Mouse (Mus musculus): ENCODE measurements around the gene Cyth1. TPM values are rescaled to one million over a fixed set of nuclear protein-coding genes. Genes with fewer than 3 reads are reported as not detected.

The Cyth1 gene
- polyA plus RNA-seq, 1 experiment from 2014 or later = 13.8 TPM

DNA sequence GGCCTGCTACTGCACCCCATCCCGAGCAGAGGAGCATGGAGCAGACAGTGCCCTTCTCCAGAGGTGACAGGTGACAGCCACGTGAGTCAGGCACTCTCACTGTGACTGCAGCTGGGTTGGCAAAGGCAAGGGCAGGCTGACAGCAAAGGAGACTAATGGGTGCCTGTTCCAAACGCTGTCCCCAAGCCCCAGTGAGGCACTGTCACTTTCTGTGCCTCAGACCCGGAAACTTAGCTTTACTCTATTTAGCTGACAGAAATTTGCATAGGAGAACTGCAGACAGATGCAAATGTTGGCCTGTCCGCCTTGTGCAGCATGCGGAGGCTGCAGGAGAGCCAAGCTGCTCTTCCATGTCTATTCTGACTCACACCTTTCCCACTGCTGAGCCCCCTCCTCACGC, 27.9 kb upstream of the Cyth1 start:
- Histone ChIP-seq H3K4me2 (no peak overlapping the region), H3K27me3 (replicated peaks) (no peaks in the 10 kb centered on the region), H3K9me3 (no peaks in the 10 kb centered on the region), H3K36me3 (peaks cover 75% of the 10 kb centered on the region), H3K4me1 (no peaks in the 10 kb centered on the region), H3K27ac (no peak overlapping the region), H3K9ac (no peak overlapping the region), H3K4me3 (replicated peaks) (no peak overlapping the region)
- ATAC-seq (ENCODE audit: insufficient read depth, low FRiP score, low read depth) = no peak
- WGBS = 85% methylated on average over 7 of the region's 7 CpGs

- H3K9ac ChIP-seq = no peak overlapping the region
- no peak overlapping the region for H3K4me2 ChIP-seq
- 84% methylated on average over 9 of the region's 9 CpGs for WGBS
- H3K4me3 ChIP-seq (replicated peaks) = no peak overlapping the region
- H3K4me1 ChIP-seq = no peaks in the 10 kb centered on the region
- ATAC-seq (ENCODE audit: insufficient read depth, low FRiP score, low read depth) = no peak
- peaks cover 79% of the 10 kb centered on the region for H3K36me3 ChIP-seq
- H3K9me3 ChIP-seq = no peaks in the 10 kb centered on the region
- H3K27ac ChIP-seq = no peak overlapping the region
- H3K27me3 ChIP-seq (replicated peaks) = no peaks in the 10 kb centered on the region
Observed at GRCm38 (mm10) chr11:118275092-118275491, 26.7 kb upstream of the Cyth1 start.

GRCm38 (mm10) chr11:118269827-118270226, 21.4 kb upstream of the Cyth1 start:
- no peaks in the 10 kb centered on the region for H3K27me3 ChIP-seq (replicated peaks)
- no peak overlapping the region for H3K27ac ChIP-seq
- H3K4me3 ChIP-seq (replicated peaks) = no peak overlapping the region
- H3K4me2 ChIP-seq = no peak overlapping the region
- H3K9me3 ChIP-seq = no peaks in the 10 kb centered on the region
- peaks cover 81% of the 10 kb centered on the region for H3K36me3 ChIP-seq
- no peak overlapping the region for H3K9ac ChIP-seq
- no peak for ATAC-seq (ENCODE audit: insufficient read depth, low FRiP score, low read depth)
- WGBS = 91% methylated on average over 3 of the region's 3 CpGs
- H3K4me1 ChIP-seq = no peaks in the 10 kb centered on the region

DNA sequence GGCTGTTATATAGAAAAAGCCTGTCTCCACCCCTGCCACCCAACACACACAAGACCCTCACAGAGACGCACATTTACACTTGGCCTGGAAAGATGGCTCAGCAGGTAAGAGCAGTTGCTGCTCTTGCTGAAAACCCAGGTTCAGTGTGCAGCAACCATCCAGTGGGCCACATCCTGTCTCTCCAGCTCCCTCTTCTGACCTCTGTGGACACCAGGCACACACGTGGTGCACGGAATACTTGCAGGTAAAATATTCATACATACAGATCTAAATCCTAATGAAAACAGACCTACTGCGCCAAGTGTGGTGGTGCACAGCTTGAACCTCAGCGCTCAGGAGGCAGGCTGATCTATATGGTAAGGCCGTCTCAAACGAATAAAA, 18.3 kb upstream of the Cyth1 start:
- Histone ChIP-seq H3K4me2 (no peak overlapping the region), H3K27me3 (replicated peaks) (no peaks in the 10 kb centered on the region), H3K9me3 (no peaks in the 10 kb centered on the region), H3K27ac (no peak overlapping the region), H3K4me1 (no peaks in the 10 kb centered on the region), H3K9ac (no peak overlapping the region), H3K4me3 (replicated peaks) (no peak overlapping the region), H3K36me3 (peaks cover 83% of the 10 kb centered on the region)
- WGBS = 90% methylated on average over 7 of the region's 7 CpGs
- no peak for ATAC-seq (ENCODE audit: insufficient read depth, low FRiP score, low read depth)

GRCm38 (mm10) chr11:118266044-118266665, 17.8 kb upstream of the Cyth1 start:
- Histone ChIP-seq H3K9ac (no peak overlapping the region), H3K27me3 (replicated peaks) (no peaks in the 10 kb centered on the region), H3K36me3 (peaks cover 83% of the 10 kb centered on the region), H3K9me3 (no peaks in the 10 kb centered on the region), H3K27ac (no peak overlapping the region), H3K4me3 (replicated peaks) (no peak overlapping the region), H3K4me1 (no peaks in the 10 kb centered on the region), H3K4me2 (no peak overlapping the region)
- WGBS = 88% methylated on average over 10 of the region's 10 CpGs
- no peak for ATAC-seq (ENCODE audit: insufficient read depth, low FRiP score, low read depth)

DNA sequence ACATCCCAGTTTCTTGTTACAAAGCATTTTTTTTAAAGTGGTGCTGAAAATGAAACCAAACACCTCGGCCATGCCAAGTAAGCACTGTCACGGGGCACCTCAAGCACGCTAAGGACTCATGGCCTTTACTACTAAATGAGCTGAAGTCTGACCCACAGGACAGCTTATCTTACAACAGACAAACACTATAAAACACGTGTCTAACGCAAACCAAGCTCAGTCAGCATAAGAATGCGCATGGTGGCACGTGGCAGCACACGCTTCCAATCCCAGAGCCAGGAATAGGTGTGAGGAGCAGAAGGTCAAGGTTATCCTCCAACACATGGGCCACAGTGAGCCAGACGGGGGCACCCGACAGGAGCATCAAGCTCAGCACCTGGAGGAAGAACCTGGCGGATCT, 17.2 kb upstream of the Cyth1 start:
- no peaks in the 10 kb centered on the region for H3K27me3 ChIP-seq (replicated peaks)
- 87% methylated on average over 11 of the region's 11 CpGs for WGBS
- peaks cover 85% of the 10 kb centered on the region for H3K36me3 ChIP-seq
- H3K9me3 ChIP-seq = no peaks in the 10 kb centered on the region
- H3K4me1 ChIP-seq = no peaks in the 10 kb centered on the region
- H3K4me3 ChIP-seq (replicated peaks) = no peak overlapping the region
- H3K9ac ChIP-seq = no peak overlapping the region
- H3K27ac ChIP-seq = no peak overlapping the region
- no peak for ATAC-seq (ENCODE audit: insufficient read depth, low FRiP score, low read depth)
- H3K4me2 ChIP-seq = no peak overlapping the region

DNA sequence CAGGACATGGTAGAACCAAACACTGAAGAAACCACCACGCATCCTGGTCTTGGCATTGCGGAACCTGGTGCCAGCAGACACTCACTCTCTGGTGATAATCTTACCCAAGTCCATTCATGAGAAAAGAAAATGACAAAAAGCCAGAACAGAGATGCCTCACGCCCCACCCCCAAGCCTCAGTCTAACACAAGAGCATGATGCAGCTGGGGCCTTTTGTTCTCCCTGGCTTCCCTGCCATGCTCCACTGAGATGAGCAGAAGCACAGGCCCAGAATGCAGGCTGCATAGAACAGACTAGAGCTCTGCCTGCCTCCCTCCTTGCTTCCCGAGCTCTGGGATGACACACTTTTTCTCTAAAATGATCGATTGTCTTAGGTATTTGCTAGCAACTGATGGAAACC, 14.8 kb upstream of the Cyth1 start:
- no peak for ATAC-seq (ENCODE audit: insufficient read depth, low FRiP score, low read depth)

DNA sequence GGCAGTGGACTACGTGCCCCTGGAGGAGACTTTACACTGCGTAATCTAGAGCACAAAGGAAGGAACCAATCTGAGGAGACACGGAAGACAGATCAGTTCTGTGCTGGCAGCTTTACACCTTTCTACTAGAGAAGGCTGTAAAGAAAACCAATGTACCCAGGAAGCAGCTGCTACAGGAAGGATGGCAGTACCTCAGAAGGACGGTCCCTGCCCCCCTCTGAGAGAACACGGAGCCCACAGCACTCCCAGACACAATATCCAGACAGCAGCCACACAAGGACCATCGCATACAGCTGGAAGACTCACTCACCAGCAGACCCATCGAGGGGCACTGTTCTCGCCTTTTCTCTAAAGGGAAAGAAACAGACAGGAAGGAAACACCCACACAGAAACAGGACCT, 11.7 kb upstream of the Cyth1 start:
- no peak for ATAC-seq (ENCODE audit: insufficient read depth, low FRiP score, low read depth)
- Histone ChIP-seq H3K4me2 (no peak overlapping the region), H3K4me3 (replicated peaks) (no peak overlapping the region), H3K27me3 (replicated peaks) (no peaks in the 10 kb centered on the region), H3K36me3 (peaks cover 75% of the 10 kb centered on the region), H3K4me1 (no peaks in the 10 kb centered on the region), H3K9me3 (no peaks in the 10 kb centered on the region), H3K27ac (no peak overlapping the region), H3K9ac (no peak overlapping the region)
- WGBS = 85% methylated on average over 8 of the region's 8 CpGs

More for the DNA sequence above, 14.8 kb upstream of the Cyth1 start:
- no peak overlapping the region for H3K27ac ChIP-seq
- H3K27me3 ChIP-seq (replicated peaks) = no peaks in the 10 kb centered on the region
- no peaks in the 10 kb centered on the region for H3K4me1 ChIP-seq
- 92% methylated on average over 5 of the region's 5 CpGs for WGBS
- peaks cover 89% of the 10 kb centered on the region for H3K36me3 ChIP-seq
- no peak overlapping the region for H3K4me2 ChIP-seq
- H3K9ac ChIP-seq = no peak overlapping the region
- H3K4me3 ChIP-seq (replicated peaks) = no peak overlapping the region
- no peaks in the 10 kb centered on the region for H3K9me3 ChIP-seq

GRCm38 (mm10) chr11:118259580-118259979, 11.2 kb upstream of the Cyth1 start:
- Histone ChIP-seq H3K9me3 (no peaks in the 10 kb centered on the region), H3K4me2 (no peak overlapping the region), H3K9ac (no peak overlapping the region), H3K4me3 (replicated peaks) (no peak overlapping the region), H3K4me1 (peaks cover 3% of the 10 kb centered on the region), H3K36me3 (peaks cover 70% of the 10 kb centered on the region), H3K27ac (no peak overlapping the region), H3K27me3 (replicated peaks) (no peaks in the 10 kb centered on the region)
- 93% methylated on average over 8 of the region's 8 CpGs for WGBS
- no peak for ATAC-seq (ENCODE audit: insufficient read depth, low FRiP score, low read depth)

GRCm38 (mm10) chr11:118256371-118256770, 8.0 kb upstream of the Cyth1 start:
- H3K27me3 ChIP-seq (replicated peaks) = no peaks in the 10 kb centered on the region
- no peak overlapping the region for H3K27ac ChIP-seq
- ATAC-seq (ENCODE audit: insufficient read depth, low FRiP score, low read depth) = no peak
- peaks cover 17% of the 10 kb centered on the region for H3K4me1 ChIP-seq
- no peak overlapping the region for H3K4me3 ChIP-seq (replicated peaks)
- WGBS = 83% methylated on average over 7 of the region's 7 CpGs
- no peak overlapping the region for H3K4me2 ChIP-seq
- peaks cover 38% of the 10 kb centered on the region for H3K36me3 ChIP-seq
- H3K9me3 ChIP-seq = no peaks in the 10 kb centered on the region
- H3K9ac ChIP-seq = no peak overlapping the region

DNA sequence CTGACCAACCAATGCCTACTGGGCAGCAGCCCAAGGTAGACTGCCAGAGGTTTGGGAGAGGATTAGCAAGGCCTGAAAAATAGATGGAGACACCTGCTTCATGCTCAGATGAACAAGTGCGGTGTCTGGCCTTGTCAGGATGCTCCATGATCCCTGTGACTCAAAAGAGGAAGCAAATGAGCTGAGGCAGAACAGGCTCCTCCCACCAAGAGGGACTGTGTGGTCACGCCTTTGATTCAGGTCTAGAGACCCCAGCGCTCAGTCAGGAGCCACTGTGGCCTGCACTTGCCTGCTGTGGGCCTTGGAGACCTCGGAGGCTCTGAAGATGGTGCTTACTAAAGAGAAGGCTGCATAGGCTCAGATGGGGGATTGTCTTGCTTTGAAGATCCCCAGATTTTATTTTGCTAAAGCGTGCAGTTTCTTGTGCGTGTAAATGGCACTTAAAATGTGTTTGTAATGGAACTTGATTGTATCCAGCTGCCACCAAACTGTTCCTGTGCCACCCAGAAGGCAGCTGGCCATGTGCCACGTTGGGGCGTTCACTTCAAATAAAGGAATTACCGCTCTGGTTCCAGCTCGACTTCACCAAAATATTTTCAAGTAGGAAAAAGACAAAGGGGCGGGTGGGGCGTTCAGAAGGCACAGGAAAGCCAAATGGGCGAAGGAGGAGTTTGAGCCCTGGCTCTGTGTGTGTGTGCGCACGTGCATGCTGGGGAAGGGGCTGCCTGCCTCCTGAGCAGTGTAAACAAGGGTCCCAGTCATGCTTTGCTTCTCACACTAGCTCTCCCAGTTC, 6.0 kb upstream of the Cyth1 start:
- 0 out of 2 replicates have a peak, but pooled peaks have one; percentile 41 for ATAC-seq (ENCODE audit: insufficient read depth, low FRiP score, low read depth)
- 29% methylated on average over 15 of the region's 15 CpGs for WGBS
- Histone ChIP-seq H3K27me3 (replicated peaks) (no peaks in the 10 kb centered on the region), H3K36me3 (peaks cover 19% of the 10 kb centered on the region), H3K4me3 (replicated peaks) (no peak overlapping the region), H3K4me1 (peaks cover 17% of the 10 kb centered on the region), H3K9ac (no peak overlapping the region), H3K27ac (peak overlapping the region; percentile 90), H3K9me3 (no peaks in the 10 kb centered on the region), H3K4me2 (peak overlapping the region; percentile 11)

GRCm38 (mm10) chr11:118253447-118254158, 5.2 kb upstream of the Cyth1 start:
- ATAC-seq (ENCODE audit: insufficient read depth, low FRiP score, low read depth) = no peak
- 78% methylated on average over 7 of the region's 7 CpGs for WGBS
- Histone ChIP-seq H3K9me3 (no peaks in the 10 kb centered on the region), H3K4me2 (peak overlapping the region; percentile 11; the same call in 1 of the 2 replicates), H3K4me3 (replicated peaks) (no peak overlapping the region), H3K36me3 (peaks cover 14% of the 10 kb centered on the region; the same call in 1 of the 2 replicates), H3K4me1 (peaks cover 22% of the 10 kb centered on the region), H3K27me3 (replicated peaks) (no peaks in the 10 kb centered on the region), H3K9ac (no peak overlapping the region), H3K27ac (peak overlapping the region; percentile 90)

Measured in stomach, embryonic 15.5 days (tissue).